Mouse (Mus musculus): ENCODE data around the gene Plscr2.
"Not testable (repeated sequence)": the region's sequence is repeated elsewhere in the genome, so short reads cannot be mapped to it uniquely, and the experiment has no call there.

Gene Plscr2

DNA sequence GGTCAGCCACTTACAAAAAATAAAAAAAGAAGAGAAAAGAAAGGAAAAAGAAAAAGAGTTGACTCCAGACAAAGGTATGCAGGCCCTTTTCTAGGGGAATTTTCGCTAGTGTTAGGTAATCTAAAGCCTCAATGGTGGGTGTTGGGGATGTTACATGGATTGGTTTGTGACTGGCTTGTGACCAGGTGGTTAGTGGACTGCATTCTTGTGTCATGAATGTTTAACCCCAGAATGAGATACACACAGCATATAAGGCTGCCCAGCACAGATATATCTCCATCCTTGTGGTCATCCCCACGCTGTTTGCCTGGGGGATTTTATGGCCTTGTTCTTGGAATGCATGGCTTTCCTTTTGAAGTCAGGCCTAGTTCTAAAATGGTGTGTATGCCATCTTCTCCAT lies 2.1 kb upstream of the Plscr2 start:
- DNase-seq (ENCODE audit: low read depth in 2 of 2, low spot score in 2 of 2), result no peak

DNA sequence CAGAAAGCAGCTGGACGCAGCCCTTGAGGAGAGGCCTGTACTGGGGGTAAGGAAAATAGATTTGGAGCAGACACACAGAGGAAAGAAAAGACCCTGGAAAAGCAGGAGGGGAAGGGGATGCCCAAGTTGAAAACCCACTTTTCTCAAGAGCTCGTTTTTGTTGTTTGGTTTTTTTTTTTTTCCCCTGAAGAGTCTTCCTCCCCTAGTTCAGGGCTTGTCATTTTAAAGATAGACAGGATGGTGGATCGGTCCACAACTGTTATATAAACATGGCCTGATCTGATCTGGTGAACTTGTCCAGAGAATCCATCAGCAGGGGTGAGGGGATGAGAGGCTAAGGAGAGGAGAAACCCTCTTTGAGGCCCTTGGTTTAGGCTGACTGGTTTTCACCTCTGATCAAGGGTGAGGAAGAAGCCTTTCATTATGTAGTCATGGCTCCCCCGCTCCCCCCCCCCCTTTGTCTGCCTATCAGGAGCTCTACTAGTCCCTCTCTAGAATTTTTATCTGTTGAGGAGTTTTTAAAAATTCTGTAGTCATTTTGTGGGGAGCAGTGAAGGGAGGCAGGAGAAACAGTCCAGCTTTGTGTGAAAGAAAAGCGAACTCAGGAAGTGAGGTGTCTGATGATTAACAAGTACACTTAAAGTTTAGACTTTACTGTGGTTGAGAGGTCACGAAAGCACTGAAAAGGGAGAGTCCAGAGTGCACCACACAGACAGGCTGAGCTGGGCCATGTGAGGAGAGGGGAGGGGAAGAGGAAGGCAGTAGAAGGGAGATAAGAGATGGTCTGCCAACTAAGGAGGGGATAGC lies 1.2 kb upstream of the Plscr2 start:
- no peak for DNase-seq (ENCODE audit: low read depth in 2 of 2, low spot score in 2 of 2)

DNA sequence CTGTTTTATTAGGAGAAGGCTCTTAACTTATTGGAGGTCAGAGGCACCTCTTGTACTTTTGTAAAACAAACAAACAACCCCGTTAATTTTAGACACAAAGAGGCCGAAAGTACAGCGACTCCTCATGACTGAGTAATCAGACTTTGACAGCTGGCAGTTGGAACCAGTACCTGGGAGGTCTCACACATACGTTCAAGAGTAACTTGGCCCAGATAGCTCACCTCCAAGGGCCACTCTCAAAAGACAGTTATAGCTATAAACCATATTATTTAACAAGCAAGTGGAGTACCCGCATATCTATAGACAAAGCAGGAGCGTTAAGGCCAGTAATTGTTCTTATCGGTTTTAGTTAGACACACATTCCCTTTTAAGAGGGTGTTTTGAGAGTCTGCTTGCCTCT lies 958 bp downstream of the Plscr2 start:
- no peak for DNase-seq (ENCODE audit: low read depth in 2 of 2, low spot score in 2 of 2)

DNA sequence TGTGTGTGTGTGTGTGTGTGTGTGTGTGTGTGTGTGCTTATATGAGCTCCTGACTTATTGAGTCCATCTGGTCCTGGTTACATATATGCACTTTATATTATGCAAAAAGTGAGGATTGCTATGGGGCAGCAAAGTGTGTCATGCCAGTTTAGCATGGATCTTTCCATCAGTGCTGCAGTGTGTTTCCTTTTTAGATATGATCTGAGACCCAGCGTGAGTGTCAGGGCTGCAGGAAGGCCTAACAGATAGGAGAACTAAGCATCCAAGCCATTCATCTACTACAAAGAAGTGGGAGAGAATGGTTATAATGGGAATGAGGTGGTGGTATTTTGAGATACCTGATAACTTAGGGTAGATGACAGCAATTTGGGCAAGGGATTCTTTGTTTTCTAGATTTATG lies 4.6 kb downstream of the Plscr2 start:
- no peak for DNase-seq (ENCODE audit: low read depth in 2 of 2, low spot score in 2 of 2)

DNA sequence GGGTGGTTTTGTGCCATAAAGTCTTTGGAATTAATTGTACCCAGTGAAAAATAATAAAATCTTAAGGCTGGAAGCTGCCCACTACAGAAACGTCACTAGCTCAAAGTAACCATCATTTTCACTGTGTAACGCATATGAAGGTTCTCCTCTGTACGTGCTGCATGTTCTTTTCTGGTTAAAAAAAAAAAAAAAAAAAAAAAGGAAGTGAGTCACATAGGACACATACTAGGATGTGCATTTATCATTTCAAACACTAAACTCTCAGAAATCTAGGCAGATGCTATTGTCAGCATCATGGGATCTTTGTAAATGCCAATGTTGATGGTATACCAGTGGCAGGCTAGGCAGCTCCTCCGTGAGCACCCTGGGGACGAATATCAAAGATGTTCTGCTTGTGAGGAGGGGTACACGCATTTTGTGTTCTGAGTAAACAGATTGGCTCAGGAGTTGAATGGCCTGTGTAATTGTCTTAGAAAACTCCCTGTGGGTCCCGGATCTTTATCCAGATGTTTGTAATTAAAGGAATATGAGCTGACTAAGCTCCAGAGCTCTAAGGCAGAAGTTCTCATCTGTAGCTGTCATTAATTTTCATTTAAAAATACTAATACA lies 7.3 kb downstream of the Plscr2 start:
- DNase-seq (ENCODE audit: low read depth in 2 of 2, low spot score in 2 of 2), result no peak

DNA sequence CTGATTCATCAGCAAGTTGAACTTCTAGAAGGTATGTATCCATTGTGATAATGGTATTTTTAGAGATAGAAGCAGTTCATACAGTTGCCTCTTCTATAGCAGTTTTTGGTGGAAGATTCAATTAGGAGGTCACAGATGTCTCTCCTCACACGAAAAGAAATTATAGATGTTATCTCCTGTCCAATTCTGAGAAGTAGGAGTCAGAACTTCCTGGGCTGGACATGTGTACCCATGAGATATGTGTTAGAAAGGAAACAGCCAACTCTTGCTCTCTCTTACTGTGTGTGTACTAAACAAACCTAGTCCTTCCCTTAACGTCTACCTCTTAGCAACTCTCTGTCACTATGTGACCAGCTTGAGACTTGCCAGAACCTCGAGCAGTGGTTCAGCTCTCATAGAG lies 14.3 kb downstream of the Plscr2 start:
- no peak for DNase-seq (ENCODE audit: low read depth in 2 of 2, low spot score in 2 of 2)

DNA sequence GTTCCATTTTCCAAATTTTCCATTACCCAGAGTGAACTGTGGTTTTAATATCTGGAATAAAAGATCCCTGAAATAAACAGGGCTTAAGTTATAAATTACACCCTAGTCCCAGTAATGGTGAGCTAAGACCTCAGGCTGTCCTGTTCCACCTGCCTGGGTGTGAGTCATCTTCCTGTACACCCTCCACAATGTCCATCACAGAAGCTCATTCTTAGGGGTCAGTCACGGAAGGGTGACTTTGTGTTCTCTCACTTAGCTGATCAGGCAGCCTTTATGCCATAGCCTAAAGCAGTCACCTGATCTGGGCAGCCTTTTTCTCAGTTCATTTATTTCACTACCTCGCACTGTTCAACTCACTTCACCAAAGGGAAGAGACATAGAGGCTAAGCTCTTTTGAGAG lies 16.8 kb downstream of the Plscr2 start:
- DNase-seq (ENCODE audit: low read depth in 2 of 2, low spot score in 2 of 2), result no peak

DNA sequence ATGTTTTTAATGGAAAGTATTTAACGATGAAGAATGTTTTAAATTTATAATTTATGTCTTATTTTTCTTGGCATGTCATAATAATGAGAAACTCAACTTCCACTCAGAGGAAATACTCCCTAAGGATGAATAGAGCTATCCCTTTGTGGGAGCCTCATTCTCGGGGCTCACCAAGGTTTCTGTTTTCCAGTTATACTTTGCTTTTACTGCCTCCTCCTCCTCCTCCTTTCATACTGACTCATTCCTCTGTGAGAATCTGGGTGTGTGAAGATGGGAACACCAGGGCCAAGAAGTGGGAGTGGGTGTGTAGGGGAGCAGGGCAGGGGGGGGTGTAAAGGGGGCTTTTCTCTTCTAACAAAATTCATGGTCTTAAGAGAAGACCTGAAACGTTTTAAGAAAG lies 17.5 kb downstream of the Plscr2 start:
- no peak for DNase-seq (ENCODE audit: low read depth in 2 of 2, low spot score in 2 of 2)

DNA sequence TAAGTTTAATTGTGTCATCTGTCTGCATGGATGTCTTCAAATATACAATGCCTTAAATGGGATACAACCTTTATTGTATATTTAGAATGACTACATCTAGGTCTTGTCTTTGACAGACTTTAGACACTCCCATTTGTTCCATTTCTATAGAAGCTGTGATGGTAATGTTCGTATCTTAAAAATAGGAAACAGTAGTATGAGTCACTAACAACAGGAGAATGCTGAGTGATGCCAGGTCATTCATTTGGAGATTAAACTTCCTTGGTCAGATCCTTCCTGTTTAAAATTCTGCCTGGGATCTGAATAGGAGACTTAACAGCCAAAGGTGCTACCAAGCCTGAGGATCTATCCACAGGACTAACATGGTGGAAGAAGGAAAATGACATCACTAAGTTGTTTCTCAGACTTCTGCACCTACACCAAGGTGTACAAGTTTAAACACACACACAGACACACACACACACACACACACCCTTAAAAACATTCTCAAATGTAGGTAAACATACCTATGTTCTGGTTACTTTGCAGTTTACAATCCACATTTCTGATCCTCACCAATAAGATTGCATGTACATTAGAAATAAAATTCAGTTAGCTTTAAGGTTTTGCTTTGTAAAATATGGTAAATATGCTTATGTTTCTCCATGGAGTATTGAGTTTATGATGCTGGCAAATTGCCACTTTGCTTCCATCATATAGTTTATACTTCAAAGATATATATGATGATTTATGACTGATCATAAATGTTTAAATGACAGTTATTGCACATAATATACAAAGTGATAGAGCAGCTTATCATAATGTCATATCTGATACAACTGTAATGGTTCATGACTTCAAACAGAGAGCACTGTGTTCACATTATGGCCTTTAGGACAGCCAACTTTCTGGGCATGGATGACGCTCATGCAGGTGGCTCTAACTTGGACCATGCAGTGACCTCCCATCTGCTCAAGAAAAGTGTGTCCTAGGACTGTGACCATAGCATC lies 18.5 kb downstream of the Plscr2 start:
- no peak for DNase-seq (ENCODE audit: low read depth in 2 of 2, low spot score in 2 of 2)

DNA sequence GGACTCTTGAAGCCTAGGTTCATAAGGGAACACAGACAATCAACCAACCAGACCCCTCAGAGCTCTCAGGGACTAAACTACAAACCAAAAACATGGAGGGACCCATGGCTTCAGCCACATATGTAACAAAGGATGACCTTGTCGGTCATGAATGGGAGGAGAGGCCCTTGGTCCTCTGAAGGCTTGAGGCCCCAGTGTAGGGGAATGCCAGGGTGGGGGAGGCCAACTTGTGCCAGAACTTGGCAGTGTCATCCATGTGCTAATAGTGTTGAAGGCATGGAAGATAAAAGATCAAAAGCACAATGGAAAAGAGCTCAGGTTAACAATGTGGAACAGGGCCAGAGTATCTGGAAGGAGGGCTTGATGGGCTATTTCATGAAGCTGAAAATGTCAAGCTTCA lies 22.9 kb downstream of the Plscr2 start:
- no peak for DNase-seq (ENCODE audit: low read depth in 2 of 2, low spot score in 2 of 2)

DNA sequence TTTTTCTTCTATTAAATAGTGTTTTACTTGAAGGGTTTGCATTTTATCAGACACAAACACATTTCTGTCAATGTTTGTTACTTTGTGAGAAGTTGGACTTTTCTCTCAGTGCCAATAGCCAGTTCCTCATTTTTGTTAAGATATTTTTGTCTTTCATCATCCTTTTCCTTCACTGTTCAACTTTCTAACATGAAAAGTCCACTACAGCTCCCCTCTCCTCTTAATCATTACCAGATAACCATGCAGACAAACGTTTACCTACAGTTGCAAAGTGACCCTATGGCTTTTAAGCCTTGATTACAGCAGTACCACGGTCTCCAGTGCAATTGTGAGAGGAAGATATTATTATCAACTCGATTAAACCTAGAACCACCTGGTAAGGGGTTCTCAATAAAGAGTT lies 25.8 kb downstream of the Plscr2 start:
- DNase-seq (ENCODE audit: low read depth in 2 of 2, low spot score in 2 of 2), result no peak

DNA sequence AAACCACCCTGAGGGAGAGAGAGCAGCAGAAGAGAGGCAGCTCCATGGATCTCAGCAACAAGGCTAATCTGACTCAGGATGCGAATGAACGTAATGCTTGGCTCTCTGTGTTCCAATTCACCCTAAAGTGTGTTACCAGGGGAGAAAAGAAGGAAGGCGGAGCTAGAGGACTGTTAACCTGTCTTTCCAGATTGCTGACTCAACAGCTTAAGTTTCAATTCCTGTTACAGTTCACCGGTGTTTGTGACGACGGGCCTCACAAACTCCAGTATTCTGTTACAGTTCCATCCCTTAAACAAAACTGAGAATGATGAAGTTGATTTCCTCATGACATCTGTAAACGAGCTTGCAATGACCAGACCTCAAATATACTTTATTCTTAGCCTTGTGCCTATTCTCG lies 29.7 kb downstream of the Plscr2 start:
- no peak for DNase-seq (ENCODE audit: low read depth in 2 of 2, low spot score in 2 of 2)

DNA sequence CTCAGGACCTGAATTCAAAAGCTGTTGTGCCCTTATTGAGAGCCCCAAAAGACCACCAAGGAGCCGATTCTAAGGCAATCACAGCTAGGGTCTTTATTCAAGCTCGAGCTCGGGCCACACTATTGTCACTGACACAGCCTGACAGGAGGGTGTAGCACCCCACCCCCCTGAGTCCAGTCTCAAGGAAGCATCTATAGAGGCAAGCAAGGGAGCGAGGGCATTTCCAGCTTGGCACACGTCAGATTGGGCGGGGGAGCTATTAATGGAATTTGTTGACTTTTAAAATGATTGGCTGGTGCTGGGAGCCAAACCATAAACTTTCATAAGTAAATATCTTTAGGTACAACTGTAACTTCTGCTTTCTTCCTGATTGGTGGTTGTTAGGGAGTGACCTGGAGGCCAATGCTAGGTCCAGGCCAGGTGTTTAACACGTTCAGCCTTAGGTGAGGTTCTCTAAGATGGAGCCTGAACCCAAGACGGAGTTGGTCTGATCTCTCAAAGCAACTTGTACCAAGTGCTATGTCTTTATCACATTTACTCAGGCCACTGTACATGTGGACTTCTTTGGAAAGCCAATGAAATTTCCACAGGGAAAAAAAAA lies 30.3 kb downstream of the Plscr2 start:
- no peak for DNase-seq (ENCODE audit: low read depth in 2 of 2, low spot score in 2 of 2)

DNA sequence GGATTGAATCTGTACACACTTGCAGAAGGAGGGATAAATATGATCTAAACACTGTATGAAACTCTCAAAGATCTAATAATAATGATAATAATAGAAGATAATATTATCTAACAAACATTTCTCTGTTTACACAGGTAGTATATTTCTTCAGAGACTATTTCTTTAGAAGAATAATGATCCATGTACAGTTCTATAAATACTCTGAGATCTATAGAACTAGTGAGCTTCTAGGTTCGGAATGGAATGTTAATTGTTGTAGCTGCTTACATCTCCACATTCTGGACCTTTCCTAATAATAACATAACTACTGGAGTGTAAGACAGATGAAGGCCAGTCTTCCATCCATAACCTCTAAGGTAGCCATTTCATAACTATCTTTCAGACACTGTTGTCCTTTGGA lies 33.7 kb downstream of the Plscr2 start, which contains the start of gene 1700057G04Rik:
1700057G04Rik (plus strand) TSS at position 301 of the 400 bp plus-strand sequence.
- DNase-seq (ENCODE audit: low read depth in 2 of 2, low spot score in 2 of 2), result no peak

DNA sequence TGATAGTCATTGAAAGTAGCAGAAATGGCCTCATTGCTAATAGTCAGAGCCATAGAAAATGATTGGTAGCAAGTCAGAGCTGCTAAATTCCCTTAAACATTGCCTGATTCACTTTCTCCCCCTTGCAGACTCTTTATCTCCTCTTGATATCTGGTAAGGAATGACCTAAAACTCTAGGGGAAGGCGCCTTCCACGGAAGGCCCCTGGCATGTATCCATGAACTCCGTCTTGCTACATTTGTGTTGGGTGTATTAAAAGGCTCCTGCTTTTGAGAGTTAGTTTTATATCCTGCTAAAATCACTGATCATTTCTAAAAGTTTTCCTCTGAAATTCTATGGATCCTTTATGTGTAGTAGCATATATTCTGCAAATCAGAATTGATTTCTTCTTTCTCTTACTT lies 41.4 kb downstream of the Plscr2 start:
- no peak for DNase-seq (ENCODE audit: low read depth in 2 of 2, low spot score in 2 of 2)

DNA sequence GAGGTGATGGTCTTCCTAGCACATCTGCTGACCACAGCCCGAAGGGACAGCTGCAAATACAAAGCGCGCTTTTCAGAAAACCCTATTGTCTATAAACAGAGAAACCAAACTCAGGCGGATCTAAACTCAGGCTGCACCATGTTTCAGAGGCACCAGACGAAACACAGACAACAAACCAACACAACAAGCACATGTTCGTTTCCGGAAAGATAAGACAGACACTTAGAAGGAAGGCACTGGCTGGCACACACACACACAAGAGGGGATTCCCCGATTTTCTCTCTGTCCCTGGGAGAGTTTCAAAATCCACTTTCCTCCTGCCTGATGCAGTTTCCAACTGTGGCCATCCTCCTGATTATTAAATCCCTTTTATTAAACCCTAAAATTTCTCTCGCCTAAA lies 50.5 kb downstream of the Plscr2 start:
- DNase-seq (ENCODE audit: low read depth in 2 of 2, low spot score in 2 of 2), result not testable (repeated sequence)

DNA sequence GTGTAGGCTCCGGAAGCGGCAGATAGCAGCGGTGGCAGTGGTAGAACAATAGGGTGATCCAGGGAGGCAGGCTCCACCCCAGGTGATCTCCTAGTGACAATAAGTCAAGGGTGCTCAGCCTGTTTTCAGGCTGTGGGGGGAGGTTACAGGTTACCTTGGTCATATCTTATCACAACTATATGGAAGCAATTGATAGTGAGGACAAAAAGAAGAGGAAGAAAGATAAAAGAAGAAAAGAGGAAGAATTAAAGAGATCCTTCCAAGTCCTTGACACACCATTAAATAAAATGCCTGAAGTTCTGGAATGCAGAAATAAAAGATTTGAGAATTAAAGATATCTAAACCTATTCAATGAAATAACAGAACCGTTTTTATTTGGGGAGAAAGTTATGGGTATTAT lies 51.4 kb downstream of the Plscr2 start:
- no peak for DNase-seq (ENCODE audit: low read depth in 2 of 2, low spot score in 2 of 2)

DNA sequence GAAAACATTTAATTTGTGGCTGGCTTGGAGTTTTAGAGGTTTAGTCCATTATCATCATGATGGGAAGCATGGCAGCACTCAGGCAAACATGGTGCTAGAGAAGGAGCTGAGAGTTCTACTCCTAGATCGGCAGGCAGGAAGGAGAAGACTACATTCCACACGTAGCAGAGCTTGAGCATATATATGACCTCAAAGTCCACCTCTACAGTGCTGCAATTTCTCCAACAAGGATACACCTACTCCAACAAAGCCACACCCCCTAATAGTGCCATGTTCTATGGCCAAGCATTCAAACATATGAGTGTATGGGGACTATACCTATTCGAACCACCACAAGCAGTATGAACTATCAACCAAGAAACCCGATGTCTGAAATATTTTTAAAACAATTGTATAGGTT lies 56.0 kb downstream of the Plscr2 start:
- DNase-seq (ENCODE audit: low read depth in 2 of 2, low spot score in 2 of 2), result no peak

DNA sequence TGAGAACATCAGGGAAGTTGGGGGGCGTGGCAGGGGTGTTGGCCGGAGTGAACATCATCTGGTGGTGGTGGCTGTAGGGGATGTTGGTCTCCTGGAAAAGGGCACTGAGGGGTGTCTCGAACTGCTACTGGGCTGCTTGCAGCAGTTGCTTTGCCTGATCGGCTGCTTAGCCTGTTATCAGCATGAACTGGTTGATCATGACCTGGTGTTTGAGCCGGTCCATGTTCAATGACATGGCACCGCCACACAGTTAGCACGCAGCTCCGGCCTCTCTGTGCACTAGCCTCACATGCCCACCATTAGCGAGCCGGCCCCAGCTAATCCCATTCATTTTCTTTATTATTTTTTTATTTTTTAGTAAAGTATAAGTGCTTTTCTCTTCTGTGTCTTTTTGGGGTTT lies 59.4 kb downstream of the Plscr2 start:
- DNase-seq (ENCODE audit: low read depth in 2 of 2, low spot score in 2 of 2), result no peak

DNA sequence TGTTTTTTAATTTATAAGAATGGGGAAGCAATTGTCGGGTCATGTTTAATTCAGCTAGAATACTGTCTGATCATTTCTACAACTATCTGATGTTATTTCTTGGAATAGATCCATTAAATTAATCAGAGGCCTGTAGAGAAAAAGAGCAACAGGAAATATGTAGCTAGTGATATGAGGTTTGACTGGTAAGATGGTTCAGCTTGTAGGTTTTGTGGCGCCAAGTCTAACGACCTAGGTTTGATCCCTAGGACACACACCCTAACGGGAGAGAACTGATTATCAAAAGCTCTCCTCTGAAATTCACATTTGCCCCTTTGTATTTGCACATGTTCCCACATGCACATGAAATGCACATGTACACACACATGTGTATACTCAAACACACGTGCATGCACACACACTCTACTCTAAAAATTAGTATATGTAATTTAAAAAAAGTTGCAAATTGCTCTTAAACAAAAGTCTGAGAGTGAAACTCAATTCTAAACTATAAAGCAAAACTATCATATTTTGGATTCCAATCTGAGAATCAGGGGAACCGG lies 59.9 kb downstream of the Plscr2 start:
- no peak for DNase-seq (ENCODE audit: low read depth in 2 of 2, low spot score in 2 of 2)

DNA sequence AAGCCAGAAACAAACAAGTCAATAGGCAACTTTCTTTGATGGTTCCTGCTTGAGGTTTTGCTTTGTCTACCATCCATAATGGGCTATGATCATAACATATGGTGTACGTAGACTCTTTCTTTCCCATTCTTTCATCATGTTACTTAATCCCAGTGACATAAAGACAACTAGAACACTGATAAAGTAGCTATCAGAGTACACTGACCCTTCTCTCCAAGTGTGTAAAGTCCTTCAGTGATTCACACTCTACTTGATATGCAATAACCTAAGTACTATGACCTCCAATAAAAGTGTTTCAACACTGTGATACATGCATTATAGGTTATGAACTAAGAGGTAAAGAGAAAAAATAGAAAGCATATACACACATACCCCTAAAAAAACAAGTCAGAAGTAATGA lies 61.7 kb downstream of the Plscr2 start:
- DNase-seq (ENCODE audit: low read depth in 2 of 2, low spot score in 2 of 2), result no peak

Measured in CD8-positive naive resting alpha-beta T cell, adult 2 months (primary cell).